Mouse (Mus musculus) heart, postnatal 14 days (tissue): ENCODE results near the gene Fam183b. TPM values are rescaled to one million over a fixed set of nuclear protein-coding genes. Genes with fewer than 3 reads are reported as not detected.
"Not testable (repeated sequence)": the region's sequence is repeated elsewhere in the genome, so short reads cannot be mapped to it uniquely, and the experiment has no call there.

ENCODE experiments used
- DNase-seq, 2 experiments: peaks; one replicate each; pipeline ENCODE4 v3.0.0; 2021 to 2022
- intact Hi-C: fragments of 180-260 bp; cut with DNase I; formaldehyde crosslinking; loops from one replicate; pipeline ENCODE4 v1.15.1; 2025
- total RNA-seq, 2 experiments: library from RNA; stranded (reverse); gene quantifications; 2 replicates each; pipeline ENCODE4 v1.2.3; 2021

Fam183b gene
- total RNA-seq, 2 experiments from 2014 or later: not detected

DNA sequence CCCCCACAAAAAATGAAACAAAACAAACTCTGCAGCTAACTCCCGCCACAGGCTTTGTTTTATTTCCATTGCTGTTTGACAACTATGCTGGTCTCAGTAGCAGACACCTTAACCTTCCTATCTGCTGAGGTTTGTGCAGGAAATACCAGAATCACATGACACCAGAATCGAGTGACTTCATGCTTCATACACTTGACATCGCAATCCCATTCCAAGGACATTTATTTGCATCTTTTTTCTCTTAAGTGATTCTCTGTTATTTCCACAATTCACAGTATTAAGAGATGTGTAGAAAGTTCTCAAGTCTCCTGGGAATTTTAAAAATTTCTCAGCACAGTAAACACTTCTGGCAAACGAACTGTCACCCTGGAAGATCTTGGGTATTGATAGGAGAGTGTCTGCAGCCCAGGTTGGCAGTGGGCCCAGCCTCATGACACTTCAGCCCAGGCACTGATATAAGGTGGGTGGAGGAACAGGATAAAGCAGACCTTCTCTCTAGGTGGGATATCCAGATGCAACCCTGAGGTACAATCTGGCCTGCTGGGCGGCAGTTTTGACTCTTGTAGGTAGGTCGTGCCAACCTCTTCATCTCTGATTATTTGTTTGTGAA is 19.2 kb downstream of the Fam183b start, which contains the start of gene Olfr314:
TSS of gene Olfr314 (plus strand) at position 473 of the 610 bp plus-strand sequence.
- intact Hi-C loops: no loop called here
- no peak for DNase-seq

DNA sequence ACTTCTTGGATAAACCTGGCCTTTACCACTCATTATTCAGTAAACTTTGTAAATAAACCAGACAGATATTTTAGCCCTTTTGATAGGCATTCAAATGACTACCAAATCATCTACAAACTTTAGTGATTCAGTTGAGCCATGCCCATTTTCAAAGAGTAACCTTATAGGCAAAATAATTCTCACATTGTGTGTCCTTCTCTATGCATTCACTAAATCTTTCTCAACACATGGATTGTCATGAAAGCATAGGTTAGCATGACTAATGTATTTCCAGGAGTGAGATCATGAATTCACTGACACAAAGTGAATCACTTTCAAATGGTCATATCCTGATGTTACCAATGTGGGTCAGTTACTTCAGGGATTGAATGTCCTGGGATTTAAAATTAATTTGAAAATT is 28.9 kb downstream of the Fam183b start, which contains the start of gene Olfr315:
TSS of gene Olfr315 (plus strand) at position 301 of the 400 bp plus-strand sequence.
- DNase-seq: no peak
- intact Hi-C loops: no loop called here

GRCm38 (mm10) chr11:58752434-58752833 is 49.3 kb downstream of the Fam183b start, which contains the start of gene Olfr316:
Gene Olfr316 (plus strand): TSS chr11:58752734.
- intact Hi-C loops: no loop called here
- DNase-seq: no peak

GRCm38 (mm10) chr11:58751096-58751495 is 50.7 kb downstream of the Fam183b start:
- intact Hi-C loops: not testable (repeated sequence)

More at GRCm38 (mm10) chr11:58751096-58751495, 50.7 kb downstream of the Fam183b start:
- not testable (repeated sequence) for DNase-seq

Other genes starting within 250 kb of the Fam183b start
- gene Olfr328, start 246.3 kb downstream of the Fam183b start, total RNA-seq: under 1 TPM; 0.10 to 0.12 TPM
- not detected for gene Olfr224, start 231.4 kb downstream of the Fam183b start, total RNA-seq
- not detected for gene Olfr325, start 224.2 kb downstream of the Fam183b start, total RNA-seq
- not detected for gene Olfr324, start 206.8 kb downstream of the Fam183b start, total RNA-seq
- 10 to 100 TPM in 1 of 2 experiments, 1 to 10 TPM in 1; 7.4 to 10.7 TPM for gene 2210407C18Rik, start 185.9 kb downstream of the Fam183b start, total RNA-seq
- not detected for gene Olfr323, start 171.5 kb downstream of the Fam183b start, total RNA-seq
- gene Trim58, start 161.5 kb downstream of the Fam183b start, total RNA-seq: under 1 TPM in 1 of 2 experiments, not detected in 1; 0.17 TPM
- gene Olfr322, start 143.2 kb downstream of the Fam183b start, total RNA-seq: not detected
- not detected for gene Olfr320, start 120.9 kb downstream of the Fam183b start, total RNA-seq
- not detected for gene Olfr319, start 102.8 kb downstream of the Fam183b start, total RNA-seq
- gene Olfr318, start 77.9 kb downstream of the Fam183b start, total RNA-seq: not detected
- gene Olfr317, start 62.7 kb downstream of the Fam183b start, total RNA-seq: not detected
- not detected for gene Olfr316, start 49.2 kb downstream of the Fam183b start, total RNA-seq
- not detected for gene Olfr315, start 28.8 kb downstream of the Fam183b start, total RNA-seq
- gene Olfr314, start 19.0 kb downstream of the Fam183b start, total RNA-seq: not detected
- not detected for gene Olfr313, start 13.0 kb upstream of the Fam183b start, total RNA-seq
- gene Olfr312, start 27.3 kb upstream of the Fam183b start, total RNA-seq: not detected
- gene Olfr311, start 37.3 kb upstream of the Fam183b start, total RNA-seq: not detected
- 1 to 10 TPM; 2.5 to 3.7 TPM for gene Gm12258, start 45.2 kb upstream of the Fam183b start, total RNA-seq
- gene 2810021J22Rik, start 65.3 kb upstream of the Fam183b start, total RNA-seq: 1 to 10 TPM; 3.2 to 3.6 TPM
- 1 to 10 TPM; 3.5 to 3.9 TPM for gene Zfp39, start 102.3 kb upstream of the Fam183b start, total RNA-seq
- gene Btnl10, start 115.9 kb upstream of the Fam183b start, total RNA-seq: not detected
- gene Rnf187, start 137.0 kb upstream of the Fam183b start, total RNA-seq: 100 to 1,000 TPM; 150 to 151 TPM
- 10 to 100 TPM in 1 of 2 experiments, 1 to 10 TPM in 1; 3.9 to 14.1 TPM for gene Hist3h2ba, start 147.0 kb upstream of the Fam183b start, total RNA-seq
- 10 to 100 TPM; 22.0 to 28.0 TPM for gene Hist3h2a, start 152.7 kb upstream of the Fam183b start, total RNA-seq
- under 1 TPM; 0.10 to 0.19 TPM for gene Trim17, start 152.7 kb upstream of the Fam183b start, total RNA-seq
- gene Trim11, start 176.1 kb upstream of the Fam183b start, total RNA-seq: 10 to 100 TPM; 17.6 to 18.1 TPM